Mouse (Mus musculus) thymus, postnatal 0 days (tissue): Measurements from ENCODE around the gene Sf3b3. TPM values are rescaled to one million over a fixed set of nuclear protein-coding genes. Genes with fewer than 3 reads are reported as not detected.
"Not testable (repeated sequence)": the region's sequence is repeated elsewhere in the genome, so short reads cannot be mapped to it uniquely, and the experiment has no call there.

ENCODE experiments used
- DNase-seq: peaks from one replicate; pipeline ENCODE4 v3.0.0-alpha.2; 2015; ENCODE audit warnings: low spot score
- polyA plus RNA-seq: library from polyadenylated mRNA; unstranded; fragments of >200 nt; fragmentation: Nextera tagmentation; extraction: Ambion mirVana; gene quantifications from 2 replicates; pipeline ENCODE4 v1.2.1, GENCODE M21; 2015

Sf3b3 gene
- 119 and 122 TPM in 2 replicates for polyA plus RNA-seq

DNA sequence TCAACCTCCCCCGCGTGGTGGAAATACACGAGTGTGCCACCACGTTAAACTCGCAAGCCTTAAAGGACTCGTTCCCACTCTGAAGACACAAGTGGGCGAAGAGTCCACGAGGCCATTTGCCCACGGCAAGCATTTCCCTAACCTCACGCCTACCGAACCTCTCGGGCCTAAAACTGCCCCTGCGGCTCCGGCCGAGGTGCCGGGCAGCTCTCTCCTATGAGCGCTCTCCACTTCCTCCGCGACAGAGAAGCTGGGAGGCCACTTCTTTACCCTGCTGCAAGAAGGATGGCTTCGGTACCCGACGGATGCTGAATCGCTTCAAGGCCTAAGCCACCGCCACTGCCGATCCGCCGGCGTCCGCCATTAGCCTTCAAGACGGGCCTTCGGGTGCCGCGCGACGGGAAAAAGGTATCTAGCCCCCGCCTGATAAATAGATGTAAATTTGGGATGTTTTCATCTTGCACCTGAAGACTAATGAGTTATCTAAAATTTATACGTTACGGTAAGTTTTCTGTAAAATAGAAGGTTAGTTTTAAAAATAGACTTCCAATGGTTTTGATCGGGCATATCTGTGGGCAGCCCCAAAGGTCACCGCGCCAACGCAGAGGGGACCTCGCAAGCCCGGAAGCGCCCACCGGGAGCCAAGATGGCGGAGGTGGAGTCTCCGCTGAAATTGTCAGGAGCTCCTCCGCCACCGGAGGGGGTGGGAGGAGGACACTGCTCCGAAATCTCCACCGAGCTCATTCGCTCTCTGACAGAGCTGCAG is at the start of gene Sf3b3, which contains the start of gene Cog4:
TSS of gene Sf3b3 (minus strand) at position 383 of the 766 bp plus-strand sequence.
TSS of gene Cog4 (plus strand) at position 196 of the 766 bp plus-strand sequence.
- DNase-seq, result peak; percentile 91

DNA sequence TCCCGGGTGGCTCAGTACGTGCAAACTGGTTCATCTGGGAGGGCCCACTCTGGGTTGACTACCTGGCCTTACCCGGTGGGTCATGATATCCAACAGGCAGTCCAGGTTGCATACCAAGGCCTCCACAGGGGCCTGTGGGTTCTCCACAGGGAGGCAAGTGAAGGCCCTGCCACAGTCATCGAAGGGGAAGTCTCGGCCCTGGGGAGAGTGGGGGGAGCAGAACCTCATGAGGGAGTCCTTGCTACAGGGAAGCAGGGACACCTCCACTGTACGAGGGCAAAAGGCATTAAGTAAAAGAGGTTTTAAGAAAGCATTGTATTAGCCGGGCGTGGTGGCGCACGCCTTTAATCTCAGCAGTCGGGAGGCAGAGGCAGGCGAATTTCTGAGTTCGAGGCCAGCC is 49.2 kb upstream of the Sf3b3 start:
- no peak for DNase-seq

DNA sequence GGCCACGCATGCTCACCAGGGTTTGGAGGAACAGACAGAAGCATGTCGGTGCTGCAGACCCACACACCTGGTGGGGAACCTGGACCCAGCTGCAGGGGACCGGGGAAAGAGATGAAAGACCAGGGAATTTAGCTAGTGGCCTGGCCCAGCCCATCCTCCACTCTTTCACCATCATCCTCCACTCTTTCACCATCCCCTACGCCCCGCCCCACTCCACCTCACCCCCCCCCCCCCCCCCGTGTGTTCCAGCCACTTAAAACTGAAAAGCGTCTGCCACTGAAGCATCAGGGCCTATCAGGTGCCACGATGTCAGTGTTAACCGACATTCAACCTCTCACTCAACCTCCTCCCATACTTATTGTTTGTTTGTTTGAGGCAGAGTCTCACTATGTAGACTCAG is 48.7 kb upstream of the Sf3b3 start:
- no peak for DNase-seq

DNA sequence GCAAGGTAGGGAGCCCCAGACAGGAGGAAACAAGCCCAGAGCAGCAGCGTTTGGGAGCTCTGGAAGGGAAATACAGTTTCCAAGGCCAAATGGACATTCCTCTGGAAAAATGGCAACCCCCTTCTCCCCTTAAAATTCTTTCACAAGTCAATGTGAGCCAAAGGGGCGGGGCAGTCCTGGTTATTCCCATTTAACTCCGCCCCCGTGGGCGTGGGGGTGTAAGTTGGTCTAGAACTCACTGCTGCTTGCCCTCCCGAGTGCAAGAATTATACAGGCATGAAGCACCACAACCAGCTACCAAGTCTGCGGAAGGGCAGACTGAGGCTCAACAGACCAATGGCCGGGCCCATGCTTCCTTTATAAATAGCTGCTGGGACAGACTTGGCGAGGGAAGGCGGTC is 48.3 kb upstream of the Sf3b3 start:
- DNase-seq, result no peak

DNA sequence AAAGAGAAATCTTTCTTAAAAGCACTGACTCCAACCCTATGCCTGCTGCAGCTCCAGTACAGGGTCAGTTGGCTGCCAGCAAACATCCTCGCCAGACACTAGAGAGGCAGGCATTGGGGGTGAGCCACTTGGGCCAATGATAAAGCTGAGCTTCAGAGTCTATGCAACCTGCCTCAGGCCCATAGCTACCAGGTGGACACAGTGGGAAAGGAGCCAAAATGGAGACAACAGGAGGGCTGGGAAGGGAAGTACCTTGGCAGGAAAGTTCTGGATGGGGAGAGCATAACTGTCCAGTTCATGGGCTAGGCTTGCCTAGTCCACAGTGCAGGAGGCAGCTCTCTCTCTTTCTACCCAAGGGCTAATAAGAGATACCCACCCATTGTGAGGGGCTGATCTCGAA is 46.3 kb upstream of the Sf3b3 start:
- no peak for DNase-seq

DNA sequence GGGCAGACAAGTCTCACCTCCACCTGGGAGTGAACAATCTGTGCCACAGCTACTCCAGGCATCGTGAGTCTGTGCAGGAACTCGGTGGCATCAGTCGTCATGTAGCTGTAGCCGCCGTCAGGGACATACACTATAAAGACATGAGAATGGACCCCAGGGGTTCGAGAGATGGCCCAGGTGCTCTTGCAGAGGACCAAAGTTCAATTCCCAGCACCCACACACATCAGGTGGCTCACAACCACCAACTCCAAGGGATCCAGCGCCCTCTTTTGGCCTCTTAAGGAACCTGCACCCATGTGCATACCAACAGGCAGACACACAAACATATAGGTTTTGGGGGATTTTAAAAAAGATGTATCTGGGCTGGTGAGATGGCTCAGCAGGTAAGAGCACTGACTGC is 45.5 kb upstream of the Sf3b3 start:
- no peak for DNase-seq

DNA sequence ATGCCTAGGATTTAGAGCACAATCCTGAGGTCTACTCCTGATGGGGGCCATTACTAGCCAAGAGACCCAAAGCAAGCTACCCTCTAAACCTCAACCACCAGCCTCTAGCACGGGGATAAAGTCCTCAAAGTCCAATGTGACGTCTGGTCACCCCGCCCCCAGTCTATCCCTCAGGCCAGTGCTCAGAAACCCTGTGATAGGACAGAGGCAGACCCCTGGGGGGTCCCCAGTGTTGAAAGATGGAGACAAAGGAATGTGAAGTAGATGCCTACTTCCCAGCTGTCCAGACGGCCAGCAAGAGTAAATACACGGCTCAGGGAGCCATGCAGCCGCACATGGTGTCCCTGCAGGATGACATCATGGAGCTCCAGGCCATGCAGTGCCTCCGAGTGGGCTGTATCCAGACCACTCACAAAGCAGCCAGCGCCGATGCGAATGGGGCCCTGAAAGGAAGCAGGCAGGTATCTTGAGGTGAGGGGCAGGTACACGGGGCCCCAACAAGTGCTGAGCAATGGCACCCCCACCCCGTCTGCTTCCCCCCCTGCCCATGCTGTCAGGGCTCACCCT is 43.4 kb upstream of the Sf3b3 start:
- no peak for DNase-seq

DNA sequence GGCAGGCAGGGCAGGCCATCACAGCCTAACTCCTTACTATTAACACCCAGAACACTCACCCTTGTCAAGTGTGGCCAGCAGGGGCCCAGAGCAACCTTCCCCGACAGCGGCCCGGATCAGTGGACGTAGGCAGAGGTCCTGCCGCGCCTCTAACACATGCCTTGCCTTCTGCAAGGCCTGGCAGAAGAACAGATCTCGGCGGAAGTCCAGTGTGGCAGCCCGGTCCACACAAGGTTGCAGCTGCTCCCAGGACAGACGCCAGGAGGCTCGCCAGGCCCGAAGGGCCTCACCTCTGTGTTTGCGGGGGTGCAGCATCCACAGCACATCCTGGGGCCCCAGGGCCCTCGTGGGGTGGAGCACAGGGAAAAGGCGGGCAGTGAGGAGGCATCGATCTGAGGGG is 42.3 kb upstream of the Sf3b3 start:
- DNase-seq, result no peak

DNA sequence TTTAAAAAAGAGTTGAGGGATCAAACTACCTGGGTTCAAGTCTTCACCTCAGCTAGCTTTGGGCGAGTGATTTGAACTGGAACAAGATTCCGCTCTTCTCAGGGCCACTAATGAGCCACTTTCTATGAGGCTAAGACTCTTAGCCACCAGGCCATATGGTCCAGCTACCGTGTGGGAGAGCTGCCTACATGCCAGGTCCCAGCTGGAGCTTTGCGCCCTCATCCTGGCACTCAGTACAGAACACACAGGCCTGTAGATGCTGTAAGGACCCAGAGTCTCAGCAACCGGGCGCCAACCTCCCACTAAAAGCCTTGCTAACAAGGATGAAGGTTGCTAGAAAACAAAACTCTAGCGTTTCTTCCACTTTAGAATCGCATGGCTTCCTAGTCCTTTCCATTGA is 41.9 kb upstream of the Sf3b3 start:
- DNase-seq, result no peak

DNA sequence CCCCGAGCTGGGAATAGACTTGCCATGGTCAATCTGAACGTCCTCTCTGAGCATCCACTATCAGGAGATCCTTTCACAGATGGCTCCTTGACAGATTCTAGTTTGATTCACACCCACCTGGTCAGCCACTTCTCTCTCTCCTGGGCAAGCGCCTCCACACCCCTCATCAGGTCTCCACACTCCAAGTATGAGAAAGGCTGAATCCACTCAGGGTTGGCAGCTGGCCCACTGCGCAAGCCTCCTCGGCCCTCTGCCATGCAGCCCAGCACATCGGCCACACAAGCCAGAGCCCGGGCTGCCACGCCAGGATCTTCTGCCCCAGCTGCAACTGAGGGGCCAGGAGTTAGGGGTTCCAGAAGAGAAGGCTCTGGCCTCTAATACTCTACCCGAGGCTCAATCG is 41.0 kb upstream of the Sf3b3 start:
- no peak for DNase-seq

DNA sequence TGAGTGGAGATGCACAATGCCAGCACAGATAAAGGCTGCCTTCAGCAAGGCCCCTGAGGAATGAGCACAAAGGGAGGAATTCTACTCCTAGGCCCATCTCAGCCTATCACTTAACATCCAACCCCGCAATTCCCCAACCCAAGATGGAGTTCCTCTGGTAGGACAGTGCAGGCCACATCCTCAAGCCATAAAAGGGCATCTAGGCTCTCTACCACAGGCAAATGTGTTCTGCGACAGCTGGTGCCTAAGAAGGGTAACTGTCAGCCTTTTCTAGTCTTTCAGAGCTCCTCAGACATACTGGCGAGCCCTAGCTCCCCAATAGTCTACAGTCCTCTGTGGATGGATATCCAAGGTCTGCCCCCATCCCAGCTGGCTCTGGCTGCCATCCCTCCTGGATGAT is 40.0 kb upstream of the Sf3b3 start:
- no peak for DNase-seq

DNA sequence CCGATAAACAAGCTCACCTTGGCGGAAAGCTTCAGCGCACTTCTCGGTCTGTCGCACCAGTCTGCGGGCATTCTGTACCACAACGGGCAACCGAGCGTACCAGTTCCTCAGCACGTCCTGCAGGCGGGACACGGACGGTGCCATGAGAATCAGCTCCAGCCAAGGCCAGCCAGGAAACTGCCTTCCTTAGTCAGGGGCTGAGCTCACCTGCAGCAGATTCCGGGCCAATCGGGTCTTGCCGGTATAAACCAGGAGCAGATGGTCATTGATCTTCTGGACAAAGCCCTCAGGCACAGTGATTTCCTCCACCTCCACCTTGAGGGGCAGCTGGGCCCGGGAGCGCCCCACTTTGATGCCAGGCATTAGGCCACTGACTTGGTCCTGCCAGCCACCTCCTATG is 37.2 kb upstream of the Sf3b3 start:
- DNase-seq, result no peak

DNA sequence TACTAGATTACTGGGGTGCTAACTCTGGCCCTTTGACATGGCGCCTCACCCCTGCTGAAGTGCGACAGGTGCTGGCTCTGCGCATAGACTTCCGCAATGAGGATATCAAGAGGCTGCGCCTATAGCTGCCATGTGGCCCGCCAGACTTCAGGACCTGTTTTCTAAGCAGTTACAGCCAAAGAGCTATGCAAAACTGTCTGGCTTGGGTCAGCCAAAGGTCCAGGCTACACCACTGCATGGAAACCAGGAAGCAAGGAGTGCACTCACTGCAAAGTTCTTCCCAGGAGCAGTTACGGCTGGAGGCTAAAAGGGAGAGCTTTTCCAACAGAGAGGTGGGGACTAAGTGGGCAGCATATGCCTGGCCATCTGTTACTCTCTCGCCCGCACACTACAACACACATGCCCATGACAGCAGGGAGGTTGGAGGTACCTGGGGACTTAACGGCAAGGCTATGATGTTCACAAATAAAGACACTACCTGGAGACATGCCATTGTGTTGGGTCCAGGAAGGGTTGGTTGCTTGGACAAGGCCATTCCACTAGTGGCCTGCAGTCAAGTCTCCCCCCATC is 35.2 kb upstream of the Sf3b3 start:
- no peak for DNase-seq

DNA sequence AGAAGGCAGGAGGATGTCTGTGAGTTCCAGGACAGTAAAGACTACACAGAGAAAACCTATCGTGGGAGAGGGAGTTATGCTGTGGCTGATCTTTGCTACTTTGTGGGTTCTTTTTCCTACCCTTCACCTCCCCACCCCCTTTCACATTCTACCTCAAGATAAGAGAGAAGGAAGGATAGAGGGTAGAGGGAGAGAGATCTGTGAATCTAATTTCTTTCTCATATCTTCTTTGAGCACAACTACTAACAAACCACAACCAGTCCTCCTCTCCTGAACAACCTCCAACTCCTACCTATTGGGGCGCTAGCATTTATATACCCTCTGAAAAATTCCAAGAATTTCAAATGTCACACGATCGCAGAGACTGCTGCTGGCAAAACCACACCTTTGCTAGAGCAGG is 31.3 kb upstream of the Sf3b3 start:
- DNase-seq, result no peak

DNA sequence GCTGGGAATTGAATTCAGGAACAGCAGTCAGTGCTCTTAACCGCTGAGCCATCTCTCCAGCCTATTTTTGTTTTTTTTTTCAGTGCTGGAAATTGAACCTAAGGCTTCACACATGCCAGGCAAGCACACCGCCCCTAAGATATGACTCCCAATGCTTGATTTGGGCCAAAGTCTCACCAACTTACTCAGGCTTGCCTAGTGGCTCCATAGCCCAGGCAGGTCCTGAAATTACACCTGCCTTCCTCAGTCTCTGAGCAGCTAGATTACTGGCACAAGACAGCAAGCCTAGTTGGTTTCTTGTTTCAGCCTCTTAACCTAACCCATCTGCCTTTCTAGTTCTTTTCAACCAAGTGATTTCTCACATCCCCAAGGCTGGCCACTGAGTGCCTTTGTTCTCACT is 23.9 kb upstream of the Sf3b3 start:
- no peak for DNase-seq

DNA sequence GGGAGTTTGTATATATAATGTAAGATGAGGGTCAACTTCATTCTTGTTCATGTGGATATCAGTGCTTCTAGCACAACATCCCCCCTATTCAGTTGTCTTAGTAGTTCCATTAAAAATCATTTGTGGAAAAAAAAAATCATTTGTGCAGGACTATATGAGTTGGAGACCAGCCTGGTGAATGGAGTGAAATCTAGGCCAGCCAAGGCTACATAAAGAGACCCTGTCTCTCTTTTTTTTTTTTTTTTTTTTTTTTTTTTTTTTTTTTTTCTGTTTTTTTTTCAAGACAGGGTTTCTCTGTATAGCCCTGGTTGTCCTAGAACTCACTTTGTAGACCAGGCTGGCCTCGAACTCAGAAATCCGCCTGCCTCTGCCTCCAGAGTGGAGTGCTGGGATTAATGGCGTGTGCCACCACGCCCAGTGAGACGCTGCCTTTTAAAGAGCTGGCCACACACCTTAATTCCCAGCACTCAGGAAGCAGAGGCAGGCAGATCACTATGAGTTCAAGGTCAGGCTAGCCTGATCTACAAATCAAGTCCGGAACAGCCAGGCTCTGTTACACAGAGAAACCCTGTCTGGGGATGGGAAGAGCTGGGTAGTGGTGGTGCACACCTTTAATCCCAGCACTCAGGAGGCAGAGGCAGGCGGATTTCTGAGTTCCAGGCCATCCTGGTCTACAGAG is 14.9 kb upstream of the Sf3b3 start:
- not testable (repeated sequence) for DNase-seq

DNA sequence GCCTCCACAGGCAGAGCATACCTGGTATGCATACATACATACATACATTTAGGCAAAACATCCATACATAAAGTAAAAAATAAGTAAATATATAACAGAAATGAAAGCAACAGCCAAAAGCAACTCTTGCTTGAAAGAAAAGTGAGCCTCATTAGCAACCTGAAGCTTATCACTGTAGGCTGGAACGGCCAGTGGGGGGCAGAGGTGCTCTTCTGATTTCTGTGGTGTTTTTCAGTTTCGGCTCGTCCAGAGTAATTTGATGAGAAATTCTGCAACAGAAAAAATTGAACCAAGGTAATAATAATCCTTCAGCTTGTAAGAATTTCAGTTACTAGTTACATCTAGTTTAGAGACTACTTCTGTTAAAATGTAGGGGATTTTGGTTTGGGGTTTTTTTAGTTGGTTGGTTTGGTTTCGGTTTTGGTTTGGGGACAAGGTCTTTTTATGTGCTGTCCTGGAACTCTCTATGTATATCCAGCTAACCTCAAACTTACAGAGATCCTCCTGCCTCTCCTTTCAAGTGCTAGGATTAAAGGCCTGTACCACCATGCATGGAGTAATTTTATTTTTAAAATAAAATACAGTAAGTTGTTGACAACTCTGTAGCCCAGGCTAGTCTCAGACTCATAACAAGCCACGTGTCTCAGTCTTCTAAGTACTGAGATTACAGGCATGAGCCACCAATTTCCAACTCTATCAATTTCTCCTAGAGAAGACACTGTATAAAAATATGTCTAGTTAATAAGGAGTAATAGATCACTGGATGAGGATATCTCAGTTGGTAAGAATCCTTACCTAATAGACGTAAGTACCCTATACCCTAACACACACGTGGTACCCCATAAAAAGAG is 13.3 kb upstream of the Sf3b3 start:
- peak; percentile 33 for DNase-seq

DNA sequence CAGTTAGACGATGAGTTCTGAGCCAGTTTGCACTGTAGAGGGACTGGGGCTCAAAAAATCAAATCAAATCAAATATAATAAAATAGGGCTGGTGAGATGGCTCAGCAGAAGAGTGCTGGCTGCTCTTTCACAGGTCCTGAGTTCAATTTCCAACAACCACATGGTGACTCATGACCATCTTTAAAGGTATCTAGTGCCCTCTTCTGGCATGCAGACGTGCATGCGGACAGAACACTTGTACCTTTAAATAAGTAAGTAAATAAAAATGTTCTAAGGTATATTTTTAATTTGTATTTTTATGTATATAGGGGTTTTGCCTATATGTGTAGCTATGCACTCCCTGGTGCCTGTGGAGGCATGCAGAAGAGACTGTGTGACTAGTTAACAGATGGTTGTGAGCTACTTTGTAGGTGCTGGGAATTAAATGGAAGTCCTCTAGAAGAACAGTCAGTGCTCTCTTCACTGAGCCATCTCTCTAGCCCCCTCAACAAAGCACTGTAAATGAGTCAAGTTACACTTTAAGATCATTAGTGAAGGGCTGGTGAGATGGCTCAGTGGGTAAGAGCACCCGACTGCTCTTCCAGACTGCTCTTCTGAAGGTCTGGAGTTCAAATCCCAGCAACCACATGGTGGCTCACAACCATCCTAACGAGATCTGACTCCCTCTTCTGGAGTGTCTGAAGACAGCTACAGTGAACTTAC is 10.3 kb upstream of the Sf3b3 start:
- peak; percentile 15 for DNase-seq

DNA sequence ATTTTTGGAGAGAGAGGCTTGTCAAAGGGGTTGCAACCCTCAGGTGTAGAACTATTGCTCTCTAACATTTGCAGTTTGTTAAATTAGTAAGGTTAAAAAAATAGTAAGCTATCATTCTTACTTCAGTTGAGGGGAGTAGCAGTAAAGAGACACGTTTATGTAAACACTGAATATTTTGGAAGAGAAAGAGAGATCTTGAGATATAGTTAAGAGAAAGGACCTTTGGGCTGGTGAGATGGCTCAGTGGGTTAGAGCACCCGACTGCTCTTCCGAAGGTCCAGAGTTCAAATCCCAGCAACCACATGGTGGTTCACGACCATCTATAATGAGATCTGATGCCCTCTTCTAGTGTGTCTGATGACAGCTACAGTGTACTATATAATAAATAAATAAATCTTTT is 9.5 kb upstream of the Sf3b3 start:
- DNase-seq, result not testable (repeated sequence)

DNA sequence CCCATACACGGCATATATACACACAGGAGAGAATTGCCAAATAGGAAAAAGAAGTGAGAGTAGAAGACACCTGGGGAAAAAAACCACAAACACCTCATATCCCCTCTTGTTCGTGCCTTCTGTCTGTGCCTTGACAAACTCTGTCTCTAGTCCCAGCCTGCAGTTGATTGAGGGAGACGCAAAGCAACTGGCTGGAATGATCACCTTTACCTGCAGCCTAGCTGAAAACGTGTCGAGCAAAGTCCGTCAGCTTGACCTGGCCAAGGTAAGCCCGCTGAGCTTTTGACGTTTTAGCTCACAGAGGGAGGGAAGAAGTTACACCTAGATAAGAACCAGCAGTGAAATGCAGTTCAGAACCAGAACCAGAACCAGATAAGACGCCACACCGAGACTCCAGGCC is 4.6 kb upstream of the Sf3b3 start:
- DNase-seq, result no peak
